Mouse (Mus musculus) heart, postnatal 0 days (tissue): ENCODE data around the gene Dennd4b. TPM values are rescaled to one million over a fixed set of nuclear protein-coding genes. Genes with fewer than 3 reads are reported as not detected.
"Not testable (repeated sequence)": the region's sequence is repeated elsewhere in the genome, so short reads cannot be mapped to it uniquely, and the experiment has no call there.

Source experiments
- ATAC-seq: fragments of 200-750 bp; cut with Nextera tagmentation; 2 replicates; pipeline ENCODE4 v1.8.0; 2017; ENCODE audit warnings: low read depth, moderate number of reproducible peaks, moderate library complexity; ENCODE audit not compliant: insufficient read depth
- DNase-seq: peaks from one replicate; pipeline ENCODE4 v3.0.0-alpha.2; 2016; ENCODE audit warnings: low spot score
- H3K27ac ChIP-seq: fragments of 300-500 bp; sonication (generic); 2 replicates; pipeline ENCODE4 v1.5.1; 2014; ENCODE audit warnings: low read depth, mild to moderate bottlenecking
- H3K27me3 ChIP-seq: fragments of 300-500 bp; sonication (generic); 2 replicates; pipeline ENCODE4 v1.6.1; 2014; ENCODE audit warnings: low read length, mixed read lengths; ENCODE audit not compliant: control insufficient read depth, insufficient read depth
- H3K36me3 ChIP-seq: fragments of 300-500 bp; sonication (generic); replicated peaks from 2 replicates; pipeline ENCODE4 v1.6.1; 2014; ENCODE audit warnings: low read length, mixed read lengths; ENCODE audit not compliant: control insufficient read depth, insufficient read depth
- H3K4me1 ChIP-seq: fragments of 300-500 bp; sonication (generic); 2 replicates; pipeline ENCODE4 v1.6.1; 2014; ENCODE audit warnings: antibody characterized with exemption; ENCODE audit not compliant: control insufficient read depth, insufficient read depth
- H3K4me2 ChIP-seq: fragments of 300-500 bp; sonication (generic); 2 replicates; pipeline ENCODE4 v1.6.1; 2014; ENCODE audit warnings: low read depth, mild to moderate bottlenecking, low read length, moderate library complexity
- H3K4me3 ChIP-seq: fragments of 300-500 bp; sonication (generic); 2 replicates; pipeline ENCODE4 v1.5.1; 2014; ENCODE audit warnings: low read depth, low read length
- H3K9ac ChIP-seq: fragments of 300-500 bp; sonication (generic); replicated peaks from 2 replicates; pipeline ENCODE4 v1.6.1; 2014; ENCODE audit warnings: low read depth, low read length, mixed read lengths
- H3K9me3 ChIP-seq: fragments of 300-500 bp; sonication (generic); replicated peaks from 2 replicates; pipeline ENCODE4 v1.6.1; 2016; ENCODE audit warnings: low read length; ENCODE audit not compliant: control insufficient read depth
- CTCF ChIP-seq: IDR thresholded peaks from 2 replicates; pipeline ENCODE4 v1.5.1; 2016; ENCODE audit warnings: antibody characterized with exemption, control low read depth, low read depth
- EP300 ChIP-seq: IDR thresholded peaks from 2 replicates; pipeline ENCODE4 v1.6.1; 2016; ENCODE audit warnings: antibody characterized with exemption, low read depth
- WGBS: fragments of 180-500 bp; shearing (Covaris S2); extraction: QIAGEN DNeasy Blood & Tissue Kit; methylation state at CpG from one replicate; pipeline ENCODE4 v1.1.7; 2014; 5-methylcytosine and 5-hydroxymethylcytosine counted together
- polyA plus RNA-seq: library from polyadenylated mRNA; unstranded; fragments of >200 nt; fragmentation: Nextera tagmentation; extraction: Ambion mirVana; gene quantifications from 2 replicates; pipeline ENCODE4 v1.2.1, GENCODE M21; 2015
- total RNA-seq: library from RNA; depleted of rRNA; stranded (reverse); fragments of >200 nt; gene quantifications from 2 replicates; pipeline ENCODE4 v1.2.3, GENCODE M21; 2014; ENCODE audit warnings: low replicate concordance

Dennd4b gene
- total and polyA plus RNA-seq, 2 experiments from 2014 or later, result 4.6 to 32.6 TPM

DNA sequence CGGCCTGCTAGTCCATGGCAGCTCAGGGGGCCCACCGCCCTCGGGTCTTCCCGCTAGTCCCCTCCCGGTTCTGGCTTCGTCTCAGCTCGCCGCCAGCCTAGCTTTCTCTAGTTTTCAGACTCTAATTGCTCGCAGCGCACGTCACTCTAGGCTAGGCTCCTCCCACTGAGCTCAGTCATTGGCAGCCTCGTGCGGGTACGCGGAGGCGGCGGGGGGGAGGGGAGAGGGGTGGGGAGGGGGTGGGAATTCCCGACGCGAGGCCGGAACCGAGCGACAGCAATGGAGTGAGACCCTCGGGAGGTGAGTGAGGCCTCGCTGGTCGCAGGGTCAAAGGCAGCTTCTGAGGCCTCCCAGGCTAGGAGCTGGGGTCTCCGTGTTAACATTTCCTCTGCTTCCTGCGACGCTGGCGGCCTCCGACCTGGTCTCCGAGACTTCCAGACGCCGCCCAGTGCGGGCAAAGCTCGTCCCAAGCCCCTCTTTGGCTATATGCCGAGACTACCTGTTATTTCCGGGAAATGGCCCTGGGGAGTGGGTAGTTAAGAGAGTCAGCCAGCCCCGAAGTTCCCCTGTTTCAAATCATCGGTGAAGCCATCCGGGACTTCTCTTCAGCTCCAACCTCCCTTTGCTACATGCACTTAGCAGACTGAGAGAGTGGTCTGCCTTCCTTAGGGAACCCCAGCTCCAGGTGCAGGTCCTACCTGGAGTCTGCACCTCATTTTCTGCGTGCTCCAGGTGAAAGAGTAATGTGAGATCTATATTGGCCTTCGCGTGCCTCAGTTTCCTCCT is 16.8 kb upstream of the Dennd4b start, which contains the start of gene Slc39a1:
Gene Slc39a1, plus strand, starts transcription at position 213 of the 786 bp plus-strand sequence.
- peak; percentile 94 for ATAC-seq
- no peak for TF ChIP-seq EP300
- TF ChIP-seq CTCF, result no peak
- 0% methylated on average over 44 of the region's 44 CpGs for WGBS

DNA sequence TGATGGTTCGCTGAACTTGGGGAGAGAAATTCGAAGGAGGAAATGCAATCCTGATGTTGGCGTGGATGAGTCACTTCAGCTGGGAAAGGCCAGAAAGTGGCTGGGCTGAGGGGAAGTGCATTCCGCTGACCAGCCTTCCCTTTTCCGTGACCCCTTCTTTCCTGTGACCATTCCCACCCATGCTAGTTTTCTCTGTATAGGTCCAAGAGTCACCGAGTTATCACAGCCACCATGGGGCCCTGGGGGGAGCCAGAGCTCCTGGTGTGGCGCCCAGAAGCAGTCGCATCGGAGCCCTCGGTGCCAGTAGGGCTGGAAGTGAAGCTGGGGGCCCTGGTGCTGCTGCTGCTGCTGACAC is 16.3 kb upstream of the Dennd4b start:
- Histone ChIP-seq H3K36me3 (peaks cover 20% of the 10 kb centered on the region), H3K27ac (peak overlapping the region; percentile 95), H3K9ac (peak overlapping the region; percentile 74), H3K27me3 (no peaks in the 10 kb centered on the region), H3K4me1 (no peaks in the 10 kb centered on the region), H3K9me3 (no peaks in the 10 kb centered on the region), H3K4me2 (peak overlapping the region; percentile 71), H3K4me3 (peak overlapping the region; percentile 66)
- TF ChIP-seq CTCF (no peak), EP300 (peak; percentile 36; the same call in 1 of the 2 replicates)
- WGBS, result under 1% methylated on average over 10 of the region's 10 CpGs
- ATAC-seq (peak; percentile 31), DNase-seq (peak; percentile 73)

More for the DNA sequence above, 16.8 kb upstream of the Dennd4b start, which contains the start of gene Slc39a1:
- peak within 1 kb of the TSS; percentile 74 for H3K9ac ChIP-seq
- peak; percentile 98 for DNase-seq
- no peaks in the 10 kb centered on the region for H3K27me3 ChIP-seq
- no peaks in the 10 kb centered on the region for H3K9me3 ChIP-seq
- peaks cover 20% of the 10 kb centered on the region for H3K36me3 ChIP-seq
- peak within 1 kb of the TSS; percentile 95 for H3K27ac ChIP-seq
- peaks cover under 1% of the 10 kb centered on the region; the same call in 1 of the 2 replicates for H3K4me1 ChIP-seq
- peak within 1 kb of the TSS; percentile 71 for H3K4me2 ChIP-seq
- peak within 1 kb of the TSS; percentile 66 for H3K4me3 ChIP-seq

DNA sequence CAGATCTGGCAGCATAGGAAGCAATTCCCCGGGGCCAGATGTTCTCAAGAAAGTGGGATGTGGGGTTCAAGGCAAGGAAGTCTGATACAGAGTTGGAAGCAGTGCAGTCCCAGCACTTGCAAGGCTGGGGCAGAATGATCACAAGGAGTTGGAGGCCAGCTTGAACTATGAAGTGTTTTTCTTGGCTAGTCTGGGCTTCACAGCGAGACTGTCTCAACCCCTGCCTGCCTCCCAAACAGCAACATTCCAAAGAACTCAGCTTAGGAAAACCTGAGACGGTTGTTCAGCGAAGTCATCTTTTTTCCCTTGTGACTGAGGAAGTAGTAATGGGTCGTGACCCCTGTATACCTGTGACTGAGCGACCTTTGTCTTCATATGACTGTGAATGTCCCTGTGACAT is 14.2 kb upstream of the Dennd4b start:
- H3K4me2 ChIP-seq, result no peak overlapping the region
- TF ChIP-seq EP300, result no peak
- no peak for TF ChIP-seq CTCF
- 0 out of 2 replicates have a peak overlapping the region, but pooled peaks have one; percentile 11 for H3K27ac ChIP-seq
- H3K9ac ChIP-seq, result no peak overlapping the region
- no peaks in the 10 kb centered on the region for H3K27me3 ChIP-seq
- DNase-seq (no peak), ATAC-seq (no peak)
- peaks cover 9% of the 10 kb centered on the region for H3K4me1 ChIP-seq
- no peaks in the 10 kb centered on the region for H3K9me3 ChIP-seq
- 70% methylated on average over 6 of the region's 6 CpGs for WGBS
- no peak overlapping the region for H3K4me3 ChIP-seq
- H3K36me3 ChIP-seq, result peaks cover 20% of the 10 kb centered on the region

DNA sequence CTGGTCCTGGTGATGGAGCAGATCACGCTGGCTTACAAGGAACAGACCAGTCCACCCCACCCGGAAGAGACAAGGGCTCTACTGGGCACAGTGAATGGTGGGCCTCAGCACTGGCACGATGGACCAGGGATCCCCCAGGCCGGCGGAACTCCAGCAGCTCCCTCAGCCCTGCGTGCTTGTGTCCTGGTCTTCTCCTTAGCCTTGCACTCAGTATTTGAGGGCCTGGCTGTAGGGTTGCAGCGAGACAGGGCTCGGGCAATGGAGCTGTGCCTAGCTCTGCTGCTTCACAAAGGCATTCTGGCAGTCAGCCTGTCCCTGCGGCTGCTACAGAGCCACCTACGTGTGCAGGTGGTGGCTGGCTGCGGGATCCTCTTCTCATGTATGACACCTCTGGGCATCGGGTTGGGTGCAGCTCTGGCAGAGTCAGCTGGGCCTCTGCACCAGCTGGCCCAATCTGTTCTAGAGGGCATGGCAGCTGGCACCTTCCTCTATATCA is 13.2 kb upstream of the Dennd4b start:
- H3K27ac ChIP-seq, DNase-seq, H3K4me3 ChIP-seq, H3K4me1 ChIP-seq, ATAC-seq, H3K9me3 ChIP-seq, H3K4me2 ChIP-seq, H3K9ac ChIP-seq, H3K27me3 ChIP-seq: not testable (repeated sequence)
- 90% methylated on average over 11 of the region's 12 CpGs for WGBS
- H3K36me3 ChIP-seq, result peaks cover 20% of the 10 kb centered on the region

DNA sequence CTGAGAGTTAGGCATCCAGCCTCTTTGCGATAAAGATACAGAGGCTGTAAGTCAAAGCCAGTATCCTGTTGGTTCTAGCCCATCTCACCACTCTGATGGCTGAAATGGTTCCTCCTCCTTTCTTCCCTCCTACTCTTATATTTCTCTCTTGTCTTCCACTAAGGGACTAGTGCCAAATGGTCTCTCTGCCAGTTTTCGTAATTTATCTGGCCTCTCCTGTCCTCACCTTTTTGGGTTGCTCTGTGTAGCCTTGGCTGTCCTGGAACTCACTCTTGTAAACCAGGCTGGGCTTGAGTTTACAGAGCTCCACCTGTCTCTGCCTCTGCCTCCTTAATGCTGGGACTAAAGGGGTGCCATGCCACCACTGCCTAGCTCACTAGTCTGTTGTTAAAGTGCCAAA is 12.3 kb upstream of the Dennd4b start:
- H3K36me3 ChIP-seq, result peaks cover 29% of the 10 kb centered on the region
- not testable (repeated sequence) for H3K4me1 ChIP-seq, DNase-seq, H3K4me3 ChIP-seq, H3K4me2 ChIP-seq, H3K9ac ChIP-seq, H3K27ac ChIP-seq, H3K9me3 ChIP-seq, ATAC-seq, H3K27me3 ChIP-seq
- 65% methylated on average over 2 of the region's 2 CpGs for WGBS

DNA sequence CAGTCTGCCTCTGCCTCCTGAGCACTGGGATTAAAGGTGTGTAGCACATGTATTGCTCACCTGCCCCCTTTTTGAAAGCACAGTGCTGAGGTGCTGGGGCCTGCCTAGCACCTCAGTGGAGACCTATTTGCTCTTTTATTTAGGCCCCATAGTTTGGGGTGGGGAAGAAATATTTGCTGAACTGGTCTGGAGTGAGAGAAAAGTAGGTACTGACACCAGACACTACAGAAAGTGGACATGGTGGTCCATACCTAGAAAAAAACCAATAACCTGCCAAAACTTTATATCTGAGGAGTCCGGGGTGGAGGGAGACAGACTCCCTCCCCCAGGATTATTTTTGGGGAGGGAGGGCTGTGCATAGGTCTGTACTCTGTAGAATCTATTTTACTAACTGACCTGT is 11.8 kb upstream of the Dennd4b start:
- WGBS, result 100% methylated on average over 1 of the region's 1 CpGs
- H3K9ac ChIP-seq, H3K4me2 ChIP-seq: not testable (repeated sequence)

More for the DNA sequence above, 11.8 kb upstream of the Dennd4b start:
- not testable (repeated sequence) for H3K4me1 ChIP-seq, H3K9me3 ChIP-seq, H3K27me3 ChIP-seq, H3K27ac ChIP-seq, H3K4me3 ChIP-seq, ATAC-seq, DNase-seq
- peaks cover 32% of the 10 kb centered on the region for H3K36me3 ChIP-seq
